Mouse (Mus musculus) limb, embryonic 12.5 days (tissue): ENCODE measurements around the gene Flrt3. TPM values are rescaled to one million over a fixed set of nuclear protein-coding genes. Genes with fewer than 3 reads are reported as not detected.

Experiments used
- ATAC-seq: fragments of 200-750 bp; cut with Nextera tagmentation; 2 replicates; pipeline ENCODE4 v1.8.0; 2017; ENCODE audit warnings: low read depth, moderate TSS enrichment; ENCODE audit not compliant: insufficient number of reproducible peaks, insufficient read depth, low FRiP score, low TSS enrichment
- H3K27ac ChIP-seq: fragments of 300-500 bp; sonication (generic); 2 replicates; pipeline ENCODE4 v1.5.1; 2016; ENCODE audit warnings: mild to moderate bottlenecking, moderate library complexity
- H3K27me3 ChIP-seq: fragments of 300-500 bp; sonication (generic); 2 replicates; pipeline ENCODE4 v1.6.1; 2016; ENCODE audit warnings: mild to moderate bottlenecking, moderate library complexity
- H3K36me3 ChIP-seq: fragments of 300-500 bp; sonication (generic); 2 replicates; pipeline ENCODE4 v1.6.1; 2016; ENCODE audit warnings: mild to moderate bottlenecking, moderate library complexity
- H3K4me1 ChIP-seq: fragments of 300-500 bp; sonication (generic); replicated peaks from 2 replicates; pipeline ENCODE4 v1.6.1; 2016
- H3K4me2 ChIP-seq: fragments of 300-500 bp; sonication (generic); 2 replicates; pipeline ENCODE4 v1.6.1; 2016; ENCODE audit warnings: mild to moderate bottlenecking, moderate library complexity
- H3K4me3 ChIP-seq: fragments of 300-500 bp; sonication (generic); replicated peaks from 2 replicates; pipeline ENCODE4 v1.5.1; 2016; ENCODE audit warnings: mild to moderate bottlenecking
- H3K9ac ChIP-seq: fragments of 300-500 bp; sonication (generic); replicated peaks from 2 replicates; pipeline ENCODE4 v1.6.1; 2016; ENCODE audit warnings: mild to moderate bottlenecking, moderate library complexity
- H3K9me3 ChIP-seq: fragments of 300-500 bp; sonication (generic); 2 replicates; pipeline ENCODE4 v1.6.1; 2016; ENCODE audit warnings: mild to moderate bottlenecking, moderate library complexity
- WGBS: fragments of 180-500 bp; shearing (Covaris S2); methylation state at CpG from one replicate; pipeline ENCODE4 v1.1.7; 2016; 5-methylcytosine and 5-hydroxymethylcytosine counted together
- polyA plus RNA-seq: library from polyadenylated mRNA; unstranded; fragments of >200 nt; fragmentation: Nextera tagmentation; extraction: Ambion mirVana; gene quantifications from 2 replicates; pipeline ENCODE4 v1.2.1, GENCODE M21; 2016

Gene Flrt3
- polyA plus RNA-seq, 1 experiment from 2014 or later = 51.9 TPM

DNA sequence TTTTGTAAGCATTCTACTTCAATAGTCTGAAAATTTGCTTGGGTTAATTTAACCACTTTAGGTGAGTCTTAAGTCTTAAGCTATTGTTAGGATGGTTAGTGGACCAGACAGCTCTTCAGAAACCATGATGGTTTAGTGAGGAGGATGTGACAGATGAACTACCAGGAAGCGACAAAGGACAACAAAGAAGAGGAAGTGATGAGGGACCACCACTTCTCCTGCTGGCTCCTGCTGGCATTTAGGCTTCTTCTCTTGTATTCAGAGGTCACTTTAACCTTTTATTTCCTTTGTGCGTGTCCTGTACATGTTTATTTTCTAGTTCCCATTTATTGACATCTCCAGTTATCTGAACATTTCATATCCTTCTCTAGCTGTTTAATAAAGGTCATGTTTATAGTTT, 19.6 kb upstream of the Flrt3 start:
- Histone ChIP-seq H3K27ac (no peak overlapping the region), H3K36me3 (no peaks in the 10 kb centered on the region), H3K27me3 (no peaks in the 10 kb centered on the region), H3K9me3 (no peaks in the 10 kb centered on the region), H3K4me2 (no peak overlapping the region), H3K9ac (no peak overlapping the region), H3K4me3 (no peak overlapping the region), H3K4me1 (peaks cover 3% of the 10 kb centered on the region; the same call in 1 of the 2 replicates)
- ATAC-seq = no peak
- WGBS = 87% methylated on average over 2 of the region's 2 CpGs

DNA sequence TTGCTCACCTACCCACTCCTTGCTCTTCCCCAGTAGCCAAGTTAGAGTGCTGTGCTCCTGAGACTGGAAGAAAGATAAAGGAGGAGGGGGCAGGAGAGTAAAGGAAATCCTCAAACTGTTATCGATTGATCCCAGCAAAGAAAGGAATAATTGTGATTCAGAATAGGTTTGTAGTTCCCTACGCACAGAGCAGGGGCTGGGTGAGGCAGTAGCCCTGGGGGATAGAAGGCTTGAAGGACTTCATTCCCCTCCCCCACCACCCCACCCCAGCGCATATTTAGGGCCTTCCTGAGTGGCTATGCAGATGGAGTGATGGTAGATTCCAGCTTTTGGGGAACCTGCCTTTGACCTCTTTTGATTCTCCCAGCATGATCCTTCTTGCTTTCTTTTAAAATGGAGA, 5.5 kb upstream of the Flrt3 start:
- Histone ChIP-seq H3K4me1 (peaks cover 6% of the 10 kb centered on the region), H3K27me3 (peaks cover 5% of the 10 kb centered on the region; the same call in 1 of the 2 replicates), H3K9me3 (no peaks in the 10 kb centered on the region), H3K4me3 (no peak overlapping the region), H3K9ac (no peak overlapping the region), H3K27ac (no peak overlapping the region), H3K36me3 (no peaks in the 10 kb centered on the region), H3K4me2 (no peak overlapping the region)
- ATAC-seq = no peak
- 28% methylated on average over 3 of the region's 3 CpGs for WGBS

DNA sequence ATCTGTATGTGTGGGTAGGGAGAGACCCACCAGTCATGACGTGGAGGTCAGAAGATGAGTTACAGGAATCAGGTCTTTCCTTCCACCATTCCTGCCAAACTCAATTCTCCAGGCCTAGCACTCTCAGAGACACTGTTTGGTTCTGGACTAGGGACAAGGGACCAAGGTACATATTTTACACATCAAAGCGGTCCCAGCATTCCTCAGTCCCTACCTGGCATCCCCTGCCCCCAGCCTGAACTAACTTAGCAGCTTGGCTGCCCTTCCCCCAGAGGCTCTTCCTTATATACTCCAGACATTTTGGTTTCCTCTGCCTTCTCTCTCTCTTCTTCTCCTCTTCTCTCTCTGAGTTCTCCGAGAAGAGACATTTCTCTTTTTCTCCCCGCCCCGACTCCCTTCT, 2.2 kb upstream of the Flrt3 start:
- Histone ChIP-seq H3K27me3 (peaks cover 5% of the 10 kb centered on the region; the same call in 1 of the 2 replicates), H3K9ac (no peak overlapping the region), H3K36me3 (no peaks in the 10 kb centered on the region), H3K4me2 (no peak overlapping the region), H3K9me3 (no peaks in the 10 kb centered on the region), H3K4me1 (peaks cover 9% of the 10 kb centered on the region), H3K27ac (no peak overlapping the region), H3K4me3 (no peak overlapping the region)
- no peak for ATAC-seq
- 76% methylated on average over 5 of the region's 5 CpGs for WGBS

DNA sequence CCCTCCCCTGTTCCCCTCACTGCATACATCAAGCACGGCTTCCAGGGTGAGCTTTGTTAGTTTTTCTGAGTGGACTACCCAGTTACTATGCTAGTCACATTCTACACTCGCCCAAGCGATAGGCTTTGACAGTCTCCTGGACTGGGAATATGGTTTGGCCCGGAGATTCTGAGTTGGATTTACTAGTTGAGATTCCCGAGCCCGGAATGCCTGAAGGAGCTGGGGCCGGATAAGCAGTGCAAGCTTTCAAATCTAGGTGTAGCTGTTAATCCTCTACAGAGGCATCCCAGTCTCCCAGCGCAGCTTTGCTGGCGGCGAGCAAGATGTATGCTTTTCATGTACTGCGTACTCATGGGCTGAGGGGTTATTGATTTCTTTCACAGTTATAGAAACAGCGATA, 812 bp downstream of the Flrt3 start:
- H3K36me3 ChIP-seq = no peaks in the 10 kb centered on the region
- peak overlapping the region; percentile 63 for H3K4me2 ChIP-seq
- peaks cover 20% of the 10 kb centered on the region for H3K4me1 ChIP-seq
- H3K9ac ChIP-seq = peak overlapping the region; percentile 70
- H3K27ac ChIP-seq = peak overlapping the region; percentile 89
- 1% methylated on average over 12 of the region's 12 CpGs for WGBS
- peaks cover 5% of the 10 kb centered on the region; the same call in 1 of the 2 replicates for H3K27me3 ChIP-seq
- ATAC-seq = no peak
- no peaks in the 10 kb centered on the region for H3K9me3 ChIP-seq
- H3K4me3 ChIP-seq = peak overlapping the region; percentile 64

DNA sequence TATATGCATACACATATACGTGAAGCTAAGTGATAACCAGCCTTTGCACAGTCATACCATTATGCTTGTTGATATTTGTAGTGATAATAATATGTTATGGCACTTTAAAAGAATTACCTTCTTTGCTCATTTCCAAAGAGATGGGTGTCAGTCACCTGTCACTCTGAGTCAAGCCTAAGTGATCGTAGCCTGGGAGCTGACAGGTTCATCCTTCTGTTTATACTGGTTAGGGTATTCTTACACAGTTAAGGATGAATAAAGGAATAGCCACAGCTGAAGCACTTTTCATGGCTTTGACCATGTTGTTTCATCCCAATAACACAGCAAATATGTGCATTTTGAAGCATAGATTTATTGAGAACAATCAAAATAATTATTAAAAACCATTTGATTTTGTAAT, 1.5 kb downstream of the Flrt3 start:
- Histone ChIP-seq H3K9me3 (no peaks in the 10 kb centered on the region), H3K27me3 (peaks cover 5% of the 10 kb centered on the region; the same call in 1 of the 2 replicates), H3K4me1 (peaks cover 25% of the 10 kb centered on the region), H3K27ac (no peak overlapping the region), H3K9ac (no peak overlapping the region), H3K36me3 (no peaks in the 10 kb centered on the region), H3K4me3 (peak overlapping the region; percentile 64), H3K4me2 (peak overlapping the region; percentile 63)
- 43% methylated on average over 2 of the region's 2 CpGs for WGBS
- ATAC-seq = no peak

DNA sequence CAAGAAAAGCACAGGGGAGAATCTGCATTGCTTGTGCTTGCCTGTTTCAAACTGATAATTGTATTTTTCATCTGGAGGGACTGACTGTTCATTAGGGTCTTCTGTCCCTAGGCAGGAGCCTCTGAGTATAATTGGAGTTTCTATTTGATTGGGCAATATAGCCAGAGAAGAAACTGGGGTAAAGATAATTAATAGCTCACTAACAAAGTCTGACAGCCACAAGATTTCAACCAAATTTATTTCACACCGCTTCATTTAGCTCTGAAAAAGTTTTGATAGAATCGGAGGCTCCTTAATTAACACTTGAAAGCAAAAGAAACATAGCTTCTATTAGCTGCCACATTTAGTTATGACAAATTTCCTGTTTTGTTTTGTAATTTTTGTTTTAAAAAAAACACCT, 2.2 kb downstream of the Flrt3 start:
- Histone ChIP-seq H3K36me3 (no peaks in the 10 kb centered on the region), H3K27ac (0 out of 2 replicates have a peak overlapping the region, but pooled peaks have one; percentile 25), H3K4me3 (peak overlapping the region; percentile 64), H3K27me3 (peaks cover 5% of the 10 kb centered on the region; the same call in 1 of the 2 replicates), H3K9ac (no peak overlapping the region), H3K9me3 (no peaks in the 10 kb centered on the region), H3K4me2 (peak overlapping the region; percentile 63), H3K4me1 (peaks cover 28% of the 10 kb centered on the region)
- 17% methylated on average over 2 of the region's 2 CpGs for WGBS
- ATAC-seq = no peak

DNA sequence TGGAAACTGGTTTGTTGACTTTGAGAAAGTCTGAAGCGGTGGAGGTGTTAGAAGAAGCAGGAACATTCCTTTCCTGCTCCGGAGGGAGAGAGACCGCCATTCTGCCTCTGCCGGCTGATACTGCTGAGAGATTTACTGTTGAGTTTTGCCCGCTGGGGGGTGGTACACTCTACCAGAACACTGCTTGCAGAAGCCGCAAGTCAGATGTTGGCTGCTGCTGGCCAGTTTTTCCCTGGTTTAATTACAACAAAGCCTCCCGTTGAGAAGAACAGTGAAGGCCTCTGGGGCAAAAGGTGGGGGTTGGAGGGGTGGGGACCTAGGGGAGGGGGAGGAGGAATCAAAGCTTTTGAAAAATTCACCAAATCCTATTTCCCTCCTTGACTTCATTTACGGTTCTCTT, 3.0 kb downstream of the Flrt3 start:
- ATAC-seq = peak; percentile 16; the same call in 1 of the 2 replicates
- H3K9ac ChIP-seq = peak overlapping the region; percentile 8
- peak overlapping the region; percentile 26 for H3K27ac ChIP-seq
- peak overlapping the region; percentile 64 for H3K4me3 ChIP-seq
- peaks cover 36% of the 10 kb centered on the region for H3K4me1 ChIP-seq
- H3K27me3 ChIP-seq = peaks cover under 1% of the 10 kb centered on the region; the same call in 1 of the 2 replicates
- 0 out of 2 replicates have a peak, but pooled peaks cover 1% of the 10 kb centered on the region for H3K36me3 ChIP-seq
- peak overlapping the region; percentile 63 for H3K4me2 ChIP-seq
- no peaks in the 10 kb centered on the region for H3K9me3 ChIP-seq
- under 1% methylated on average over 8 of the region's 8 CpGs for WGBS

DNA sequence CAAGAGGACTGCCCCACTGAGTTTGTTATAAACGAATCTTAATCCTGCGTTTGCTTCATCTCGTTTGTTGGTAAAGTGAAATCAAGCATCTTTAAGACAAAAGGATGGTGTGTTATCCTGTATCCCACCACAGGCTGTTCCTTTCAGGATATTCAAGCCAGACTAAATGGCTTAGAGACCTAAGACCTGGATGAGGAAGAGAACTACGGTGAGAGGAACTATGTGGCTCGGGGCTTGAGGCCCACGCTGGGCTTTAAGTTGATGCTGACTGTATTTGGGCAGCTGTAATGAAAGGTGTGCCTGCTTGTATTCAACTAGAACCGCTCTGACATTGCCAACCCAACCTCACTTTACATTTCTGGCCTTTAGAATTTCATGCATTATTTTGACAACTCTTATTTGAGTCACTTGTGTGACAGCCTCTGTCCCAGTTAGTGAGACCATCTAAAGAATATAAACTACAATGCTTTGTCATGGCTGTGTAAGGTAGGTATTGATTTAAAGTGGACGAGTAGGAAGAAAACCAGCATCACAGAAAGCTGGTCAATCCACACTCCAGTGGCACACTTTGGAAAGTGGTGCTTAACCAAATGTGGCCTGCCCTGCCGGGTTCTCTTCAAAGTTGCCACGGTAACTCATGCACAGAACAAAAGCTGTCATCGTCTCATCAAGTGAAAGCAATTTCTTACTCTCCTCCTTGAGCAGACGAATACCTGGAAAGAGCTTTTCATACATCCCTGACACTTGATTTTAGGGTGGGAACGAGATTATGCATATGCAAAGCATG, 3.8 kb downstream of the Flrt3 start:
- Histone ChIP-seq H3K4me1 (peaks cover 44% of the 10 kb centered on the region), H3K4me3 (peak overlapping the region; percentile 64), H3K4me2 (peak overlapping the region; percentile 63), H3K36me3 (peaks cover 9% of the 10 kb centered on the region), H3K9ac (peak overlapping the region; percentile 35; the same call in 1 of the 2 replicates), H3K27ac (peak overlapping the region; percentile 84), H3K9me3 (no peaks in the 10 kb centered on the region), H3K27me3 (no peaks in the 10 kb centered on the region)
- 35% methylated on average over 13 of the region's 13 CpGs for WGBS
- no peak for ATAC-seq

DNA sequence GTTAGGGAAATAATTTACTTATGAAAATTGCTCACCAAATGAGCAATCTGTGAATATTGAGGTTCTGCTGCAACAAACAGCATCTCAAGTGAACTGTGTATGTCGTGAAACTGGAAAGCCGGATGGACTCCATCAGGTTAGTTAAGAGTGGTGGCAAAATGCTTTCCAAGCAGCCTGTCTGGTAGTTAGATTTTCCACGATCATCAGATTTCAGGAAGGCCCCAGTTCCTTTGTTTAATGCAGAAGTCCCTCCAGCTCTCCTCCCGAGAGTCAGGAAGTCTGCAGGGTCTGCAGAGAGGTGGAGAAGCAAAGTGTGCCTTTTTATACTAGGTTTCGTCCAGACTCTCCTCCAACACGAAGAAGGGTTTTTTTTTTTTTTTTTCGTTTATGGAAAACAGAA, 4.4 kb downstream of the Flrt3 start:
- H3K27ac ChIP-seq = peak overlapping the region; percentile 84
- H3K4me3 ChIP-seq = peak overlapping the region; percentile 64
- WGBS = 8% methylated on average over 7 of the region's 7 CpGs
- H3K9ac ChIP-seq = peak overlapping the region; percentile 35; the same call in 1 of the 2 replicates
- H3K27me3 ChIP-seq = no peaks in the 10 kb centered on the region
- peak overlapping the region; percentile 63 for H3K4me2 ChIP-seq
- ATAC-seq = no peak
- H3K9me3 ChIP-seq = no peaks in the 10 kb centered on the region
- H3K36me3 ChIP-seq = peaks cover 9% of the 10 kb centered on the region
- peaks cover 44% of the 10 kb centered on the region for H3K4me1 ChIP-seq

DNA sequence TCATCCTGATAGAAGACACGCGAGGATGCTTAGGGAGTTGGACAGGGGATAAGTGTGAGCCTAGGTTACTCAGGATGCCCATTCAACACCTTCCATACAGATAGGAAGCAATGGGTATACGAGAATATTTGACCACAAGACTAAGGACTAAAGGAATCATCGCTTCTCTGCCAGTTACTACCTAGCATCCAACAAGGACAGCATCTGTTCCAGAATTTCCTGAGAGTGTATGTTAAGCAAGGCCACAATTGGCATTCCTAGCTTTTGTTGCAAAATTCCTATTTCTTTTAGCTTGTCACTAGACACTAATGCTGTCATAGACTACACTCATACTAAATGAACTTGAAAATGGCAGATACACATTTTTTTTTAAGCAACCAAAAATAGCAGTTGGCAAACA, 6.9 kb downstream of the Flrt3 start:
- ATAC-seq = no peak
- WGBS = 92% methylated on average over 4 of the region's 4 CpGs
- H3K27ac ChIP-seq = no peak overlapping the region

DNA sequence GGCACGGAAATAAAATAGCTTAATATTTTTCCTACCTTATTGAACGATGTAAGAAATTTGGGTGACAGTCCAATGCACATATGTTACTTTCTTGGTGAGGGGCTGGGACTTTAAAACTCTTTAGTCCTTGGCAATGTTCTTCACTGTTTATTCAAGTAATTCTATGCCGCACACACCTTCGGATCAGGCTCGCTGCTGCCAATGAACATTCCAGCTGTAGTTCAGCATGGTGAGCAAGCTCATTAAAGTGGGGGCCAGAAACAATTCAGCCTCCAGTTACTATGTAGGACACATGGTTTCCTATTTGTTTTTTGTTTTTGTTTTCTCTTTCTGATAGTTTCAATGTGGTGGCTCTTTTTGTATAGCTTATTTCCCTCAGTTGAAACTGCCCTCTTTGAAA, 8.6 kb downstream of the Flrt3 start:
- no peaks in the 10 kb centered on the region for H3K27me3 ChIP-seq
- H3K4me1 ChIP-seq = peaks cover 38% of the 10 kb centered on the region
- 66% methylated on average over 5 of the region's 5 CpGs for WGBS
- no peak overlapping the region for H3K9ac ChIP-seq
- no peak overlapping the region for H3K4me2 ChIP-seq
- no peak overlapping the region for H3K4me3 ChIP-seq
- no peaks in the 10 kb centered on the region for H3K9me3 ChIP-seq
- H3K36me3 ChIP-seq = peaks cover 45% of the 10 kb centered on the region
- H3K27ac ChIP-seq = no peak overlapping the region
- no peak for ATAC-seq

More for the DNA sequence above, 6.9 kb downstream of the Flrt3 start:
- Histone ChIP-seq H3K9ac (no peak overlapping the region), H3K4me1 (peaks cover 44% of the 10 kb centered on the region), H3K36me3 (peaks cover 31% of the 10 kb centered on the region), H3K4me2 (no peak overlapping the region), H3K9me3 (no peaks in the 10 kb centered on the region), H3K27me3 (no peaks in the 10 kb centered on the region), H3K4me3 (no peak overlapping the region)
